Mouse (Mus musculus) heart, postnatal 0 days (tissue): ENCODE measurements around the gene Phkg1.

Experiments used
- CTCF ChIP-seq: IDR thresholded peaks from 2 replicates; pipeline ENCODE4 v1.5.1; 2016; ENCODE audit warnings: antibody characterized with exemption, control low read depth, low read depth
- EP300 ChIP-seq: IDR thresholded peaks from 2 replicates; pipeline ENCODE4 v1.6.1; 2016; ENCODE audit warnings: antibody characterized with exemption, low read depth

DNA sequence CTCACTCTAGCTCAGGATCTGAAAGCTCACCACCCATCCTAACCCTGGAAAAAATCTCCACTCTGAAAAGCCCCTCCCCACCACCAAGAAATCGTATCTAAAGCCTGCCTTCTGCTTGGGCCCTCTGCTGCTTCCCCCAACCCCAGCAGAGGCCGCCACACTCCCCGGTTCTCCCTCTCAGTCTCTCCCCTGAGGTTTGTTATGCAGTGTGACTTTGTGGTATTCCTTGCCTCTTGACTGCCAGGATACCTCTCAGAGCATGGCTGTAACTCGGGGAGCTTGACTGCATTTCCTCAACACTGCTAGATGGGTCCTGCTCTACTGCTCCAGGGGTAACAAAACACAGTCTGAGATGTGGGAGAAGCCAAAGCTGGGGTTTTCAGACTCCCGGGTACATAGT, 43.2 kb downstream of the Phkg1 start:
- TF ChIP-seq EP300 (no peak), CTCF (peak; percentile 50)
